Mouse (Mus musculus) gastrocnemius, adult 18-20 months (tissue): Measurements from ENCODE around the gene Adamts8. TPM values are rescaled to one million over a fixed set of nuclear protein-coding genes. Genes with fewer than 3 reads are reported as not detected.

ENCODE experiments used
- DNase-seq: peaks from one replicate; pipeline ENCODE4 v3.0.0; 2021; ENCODE audit warnings: low spot score
- total RNA-seq, 2 experiments: library from RNA; stranded (reverse); gene quantifications; 2 replicates each; pipeline ENCODE4 v1.2.3; 2021

Gene Adamts8
- total RNA-seq, 2 experiments from 2014 or later = 1.1 to 3.7 TPM

DNA sequence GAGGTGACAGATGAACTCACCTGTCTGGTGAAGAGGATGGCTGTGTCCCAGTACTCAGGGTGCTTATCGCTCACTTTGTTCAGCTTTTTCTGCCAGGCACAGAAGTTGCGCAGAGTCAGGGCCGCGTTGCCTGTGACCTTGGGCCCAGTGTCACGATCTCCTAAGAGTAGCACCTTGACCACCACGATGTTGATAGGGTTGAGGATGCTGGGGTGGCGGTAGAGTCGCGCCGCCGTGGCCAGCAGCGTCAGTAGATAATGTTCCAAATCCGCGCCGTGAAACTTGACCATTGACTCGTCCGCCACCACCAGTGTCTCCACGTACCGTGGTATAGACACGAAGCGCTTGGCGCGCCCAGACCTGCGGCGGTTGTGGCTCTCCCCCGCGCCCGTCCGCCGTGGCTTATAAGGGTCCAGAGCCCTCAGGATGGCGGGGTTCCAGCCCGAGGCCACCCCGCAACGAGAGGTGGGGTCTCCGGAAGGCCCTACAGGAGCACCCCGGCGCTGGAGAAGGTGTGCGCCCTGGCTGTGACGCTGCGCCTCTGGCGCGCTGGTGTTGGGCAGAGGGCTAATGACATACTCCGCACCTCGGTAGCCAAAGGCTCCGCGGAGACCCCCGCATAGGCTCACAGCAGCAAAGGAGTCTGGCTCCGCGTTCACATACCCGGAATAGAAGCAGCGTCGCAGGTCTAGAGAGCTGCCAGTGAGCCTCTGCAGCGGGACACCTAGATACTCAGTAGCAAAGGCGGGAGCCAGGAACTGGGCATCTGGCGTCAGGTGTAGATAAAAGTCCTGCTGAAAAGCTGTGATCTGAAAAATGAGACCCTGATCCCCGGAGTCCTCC, 20.9 kb upstream of the Adamts8 start:
- no peak for DNase-seq

DNA sequence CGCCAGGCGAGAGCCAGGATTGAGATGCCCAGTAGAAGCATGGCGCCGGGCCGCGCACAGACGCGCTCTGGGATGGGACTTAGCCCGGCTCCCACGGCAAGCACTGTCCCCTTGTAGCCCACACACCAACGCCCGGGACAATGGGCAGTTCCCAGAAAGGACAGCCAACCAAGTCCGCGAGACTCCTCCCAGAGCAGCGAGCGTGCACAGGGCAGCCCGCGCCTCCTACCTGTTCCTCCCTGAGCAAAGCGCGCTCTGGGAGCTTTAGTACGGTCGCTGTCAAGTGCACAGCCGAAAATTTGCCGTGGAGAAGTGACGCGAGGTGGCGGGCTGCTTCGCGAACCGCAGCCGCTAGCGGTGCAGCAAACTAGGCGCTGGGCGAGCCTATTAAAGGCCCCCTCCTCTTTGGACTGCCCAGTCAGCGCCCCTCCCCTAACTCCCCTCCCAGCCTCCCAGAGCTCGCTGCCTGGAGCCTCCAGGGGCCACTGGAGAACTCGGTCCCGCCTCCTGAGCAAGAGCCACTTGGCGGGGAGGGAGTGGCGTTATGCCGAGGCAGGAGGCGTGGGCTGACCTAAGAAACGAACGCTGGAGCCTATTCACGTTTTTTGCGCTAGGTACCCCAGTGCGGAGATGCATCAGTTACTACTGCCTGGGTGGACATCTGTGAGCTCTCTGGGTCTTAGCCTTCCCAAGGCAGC, 20.0 kb upstream of the Adamts8 start, which contains the start of gene Adamts15:
Gene Adamts15, minus strand, starts transcription at position 256 of the 698 bp plus-strand sequence.
- DNase-seq = peak; percentile 73

DNA sequence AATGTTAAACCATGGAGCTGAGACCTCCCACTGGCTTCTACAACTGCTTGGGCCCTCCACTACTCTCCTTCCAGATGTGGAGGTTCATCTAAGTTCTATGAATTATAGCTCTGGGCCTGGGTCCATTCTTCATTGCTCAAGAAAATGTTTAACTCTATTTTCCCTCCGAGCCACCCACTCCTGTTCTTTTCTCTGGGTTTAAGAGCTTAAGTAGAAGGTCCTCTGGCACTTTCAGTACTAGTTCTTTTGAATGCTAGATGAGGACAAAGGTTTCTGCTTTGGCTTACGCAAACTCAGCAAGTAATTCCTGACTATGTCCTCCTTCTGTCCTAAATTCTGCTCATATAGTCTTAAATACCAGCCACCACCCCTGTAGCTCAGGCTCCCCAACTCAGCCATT, 13.6 kb upstream of the Adamts8 start:
- DNase-seq = no peak

DNA sequence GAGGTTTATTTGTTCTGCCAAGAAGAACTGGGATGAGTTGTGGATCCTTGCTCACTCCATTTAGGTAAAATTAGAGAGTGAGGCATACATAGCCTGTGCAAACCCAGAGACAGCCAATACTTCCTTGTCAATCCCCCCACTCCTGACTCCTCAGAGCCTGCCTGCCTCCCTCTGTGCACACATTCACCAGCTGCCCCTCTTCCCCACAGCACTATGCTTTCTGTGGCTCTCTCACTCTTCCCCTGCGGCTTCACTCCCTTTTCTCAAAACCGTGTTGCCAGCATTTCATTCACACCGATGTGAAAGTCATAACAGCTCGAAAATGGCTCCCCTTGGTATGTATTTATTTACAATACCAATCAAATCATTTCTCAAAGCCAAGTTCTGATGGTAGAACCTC, 10.0 kb upstream of the Adamts8 start:
- DNase-seq = no peak

DNA sequence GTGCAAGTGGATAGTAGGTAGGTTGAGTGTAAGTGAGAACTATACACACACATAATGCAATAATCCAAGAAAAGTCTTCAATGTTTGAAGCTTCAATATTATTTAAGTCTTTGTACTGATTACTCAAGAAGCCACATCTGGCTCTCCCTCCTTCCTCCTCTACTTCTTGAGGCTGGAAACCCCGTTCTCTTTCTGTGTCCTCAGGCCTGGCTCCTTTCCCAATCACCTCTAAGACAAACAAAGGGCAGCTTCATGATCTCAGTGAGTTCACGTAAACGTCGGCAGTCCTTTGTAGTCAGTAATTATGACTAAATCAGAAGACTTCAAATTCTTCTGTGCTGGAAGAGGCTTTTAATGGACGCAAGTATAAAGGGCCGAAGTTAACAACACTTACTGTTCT, 7.5 kb upstream of the Adamts8 start:
- no peak for DNase-seq

DNA sequence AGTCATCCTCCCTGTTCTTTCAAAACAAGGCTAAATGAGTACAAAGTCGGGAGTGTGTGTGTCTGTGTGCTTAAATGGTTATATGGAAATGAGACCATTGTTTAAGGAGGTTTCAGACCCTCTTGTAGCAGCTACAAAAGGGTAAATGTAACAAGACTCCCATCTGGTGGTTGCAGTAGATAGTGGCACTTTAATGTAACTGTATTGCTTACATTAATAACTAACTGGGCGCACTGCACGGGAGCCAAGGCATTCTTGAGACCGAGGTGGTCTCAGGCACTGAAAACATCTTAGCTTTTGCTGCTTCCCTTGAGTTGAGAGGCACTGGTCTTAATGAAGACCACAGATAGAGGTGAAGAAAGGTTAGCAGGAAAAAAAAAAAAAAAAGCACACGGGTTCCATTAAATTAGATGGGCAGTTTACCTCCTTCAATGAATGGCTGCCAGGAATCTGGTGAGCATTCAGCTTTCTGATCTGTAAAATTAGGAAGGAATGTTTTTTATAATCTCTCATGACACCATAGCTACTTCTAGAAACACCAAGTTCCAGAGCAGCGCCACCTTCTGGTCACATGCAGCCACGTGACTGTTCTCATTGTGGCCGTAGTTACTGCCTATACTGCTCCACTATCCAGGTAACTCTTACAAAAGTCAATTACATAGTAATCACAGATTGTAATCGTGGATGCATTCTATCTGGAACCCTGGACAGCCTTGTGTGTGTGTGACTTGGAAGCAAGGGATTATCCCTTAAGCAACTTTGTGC, 5.5 kb upstream of the Adamts8 start:
- peak; percentile 52 for DNase-seq

DNA sequence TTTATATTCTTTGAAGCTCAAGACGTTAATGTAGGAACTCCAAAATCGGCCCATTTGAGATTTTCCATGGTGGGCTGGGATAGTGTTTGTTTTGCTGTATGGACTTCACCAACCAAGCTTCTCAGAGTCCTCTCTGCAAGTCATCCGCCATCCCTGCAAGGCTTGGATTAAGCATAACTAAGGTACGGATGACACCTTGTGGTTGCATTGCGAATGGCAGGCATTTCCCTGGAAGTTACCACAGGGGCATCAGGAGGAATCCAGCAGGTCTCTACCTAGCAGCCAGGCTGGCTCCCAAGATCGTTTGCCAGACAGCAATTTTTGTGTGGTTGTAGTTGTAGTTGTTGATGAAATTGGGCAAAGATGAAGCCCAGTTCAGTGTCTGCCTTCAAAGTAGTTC, 2.0 kb upstream of the Adamts8 start:
- peak; percentile 89 for DNase-seq

DNA sequence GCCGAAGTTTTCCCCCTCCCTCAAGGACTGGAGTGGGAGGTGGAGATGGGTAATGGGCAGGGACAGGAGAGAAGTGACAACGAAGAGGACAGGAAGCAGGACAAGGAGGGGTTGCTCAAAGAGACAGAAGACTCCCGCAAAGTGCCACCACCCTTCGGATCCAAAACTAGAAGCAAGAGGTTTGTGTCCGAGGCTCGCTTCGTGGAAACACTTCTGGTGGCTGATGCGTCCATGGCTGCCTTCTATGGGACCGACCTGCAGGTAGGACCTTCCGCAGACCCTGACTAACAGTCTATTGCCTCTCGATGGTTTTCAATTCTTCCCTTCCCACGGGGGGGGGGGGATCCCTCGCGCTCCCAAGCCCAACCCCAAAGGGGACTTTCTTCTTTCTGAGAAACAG, 979 bp downstream of the Adamts8 start:
- no peak for DNase-seq

DNA sequence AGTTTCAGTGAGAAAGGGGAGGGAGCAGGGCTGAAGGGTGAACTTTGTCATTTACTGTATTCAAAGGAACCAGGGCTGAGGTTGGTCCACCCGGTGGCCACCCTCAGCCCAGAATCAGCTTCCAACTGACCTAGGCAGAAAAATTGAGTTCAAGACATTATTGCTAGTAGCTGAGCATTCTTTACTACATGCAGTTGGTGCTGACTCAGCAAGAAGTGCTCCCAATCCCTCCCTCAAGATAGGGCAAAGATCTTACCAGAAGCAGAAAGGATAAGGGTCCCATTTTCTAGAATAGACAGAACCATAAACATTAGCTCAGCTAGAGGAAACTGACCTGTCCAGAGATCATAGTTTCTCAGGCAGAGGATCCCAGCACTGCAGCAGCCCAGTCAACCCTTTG, 1.9 kb downstream of the Adamts8 start:
- DNase-seq = no peak

DNA sequence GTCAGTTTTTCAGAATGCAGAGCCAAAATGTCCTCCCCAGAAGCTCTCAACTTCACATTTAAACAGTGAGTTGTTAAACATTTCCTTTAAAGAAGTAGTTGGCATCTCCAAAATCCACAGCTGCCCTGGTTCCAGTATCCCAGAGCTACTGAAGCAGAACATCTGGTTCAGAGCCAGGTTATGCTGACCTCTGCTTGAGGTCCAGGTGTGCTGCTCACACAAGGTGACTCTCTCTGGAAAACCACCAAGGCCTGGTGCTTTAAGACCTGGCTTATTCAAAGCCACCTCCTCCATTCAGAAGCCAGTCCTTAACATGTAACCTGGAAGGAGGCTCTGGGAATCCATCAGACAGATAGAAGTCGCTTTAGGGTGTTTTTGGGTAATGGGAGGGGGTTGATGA, 2.9 kb downstream of the Adamts8 start:
- no peak for DNase-seq

DNA sequence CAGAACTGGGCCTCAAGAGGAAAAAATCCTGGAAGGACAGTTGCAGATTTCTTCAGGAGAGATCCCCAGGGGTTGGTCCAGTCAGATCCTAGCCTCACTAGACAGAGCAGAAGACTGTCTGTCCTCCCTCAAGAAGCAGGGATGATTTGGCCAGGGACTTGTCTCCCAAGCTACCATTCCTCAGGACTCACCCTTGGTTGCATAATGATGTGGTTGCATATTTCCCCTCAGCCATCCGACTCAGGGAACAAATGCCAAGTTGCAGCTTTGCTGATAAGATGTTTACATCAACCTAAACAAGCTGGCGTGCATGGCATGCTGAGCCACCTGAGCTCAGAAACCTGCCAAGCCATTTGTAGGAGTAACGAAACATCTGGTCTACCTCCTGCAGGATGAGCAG, 7.1 kb downstream of the Adamts8 start:
- no peak for DNase-seq

DNA sequence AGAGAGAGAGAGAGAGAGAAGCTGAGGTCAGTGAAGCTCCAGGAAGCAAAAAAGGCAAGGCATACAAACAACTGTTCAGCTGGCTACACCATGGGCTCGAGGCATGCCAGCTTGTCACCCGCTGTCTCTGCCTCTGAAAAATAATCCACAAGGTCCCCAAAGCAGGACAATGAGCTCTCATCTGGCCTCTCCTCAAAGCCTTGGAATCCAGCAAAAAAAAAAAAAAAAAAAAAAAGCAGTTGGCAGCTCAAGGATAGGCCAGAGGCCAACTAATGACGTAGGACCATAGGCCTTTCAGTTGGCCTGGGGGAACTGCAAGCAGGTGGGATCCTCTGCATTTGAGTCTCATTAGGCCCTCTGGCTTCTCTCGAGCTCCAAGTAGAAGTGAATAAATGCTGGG, 7.6 kb downstream of the Adamts8 start:
- DNase-seq = no peak

DNA sequence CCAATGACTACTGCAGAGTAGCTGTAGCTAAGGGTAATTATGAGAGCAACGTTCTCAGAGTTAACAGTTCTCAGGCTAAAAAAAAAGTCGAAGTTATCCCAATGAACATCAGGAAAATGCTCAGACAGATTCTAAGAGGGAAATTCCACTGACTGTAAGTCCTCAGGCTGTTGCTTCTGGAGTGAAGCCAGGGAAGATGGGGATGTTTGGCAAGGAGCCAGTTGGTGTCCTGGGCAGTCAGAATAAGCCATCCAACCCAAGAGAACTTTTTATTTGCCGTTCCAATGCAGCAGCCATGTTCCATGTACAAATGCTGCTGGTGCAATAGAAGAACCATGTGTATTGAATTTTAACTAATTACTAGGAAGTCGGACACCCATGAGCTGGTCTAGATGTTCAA, 8.2 kb downstream of the Adamts8 start:
- peak; percentile 32 for DNase-seq

DNA sequence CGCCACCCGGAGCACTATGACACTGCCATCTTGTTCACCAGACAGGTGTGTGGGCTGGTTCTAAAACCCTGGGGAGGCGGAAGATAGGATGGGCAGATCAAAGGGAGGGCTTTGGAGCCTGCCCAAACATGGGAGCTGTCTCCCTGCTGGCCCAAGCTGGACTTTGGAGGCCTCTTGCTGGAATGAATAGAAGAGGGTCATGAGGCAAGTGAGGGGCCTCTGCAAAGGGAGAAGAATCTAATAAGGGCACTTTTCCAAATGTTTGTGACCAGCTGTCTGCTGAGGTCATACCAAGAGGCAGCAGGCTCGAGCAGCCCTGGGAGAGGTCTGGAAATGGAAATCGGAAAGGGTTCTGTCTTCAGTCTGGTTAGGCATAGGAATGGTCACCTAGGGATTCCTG, 9.1 kb downstream of the Adamts8 start:
- DNase-seq = no peak

DNA sequence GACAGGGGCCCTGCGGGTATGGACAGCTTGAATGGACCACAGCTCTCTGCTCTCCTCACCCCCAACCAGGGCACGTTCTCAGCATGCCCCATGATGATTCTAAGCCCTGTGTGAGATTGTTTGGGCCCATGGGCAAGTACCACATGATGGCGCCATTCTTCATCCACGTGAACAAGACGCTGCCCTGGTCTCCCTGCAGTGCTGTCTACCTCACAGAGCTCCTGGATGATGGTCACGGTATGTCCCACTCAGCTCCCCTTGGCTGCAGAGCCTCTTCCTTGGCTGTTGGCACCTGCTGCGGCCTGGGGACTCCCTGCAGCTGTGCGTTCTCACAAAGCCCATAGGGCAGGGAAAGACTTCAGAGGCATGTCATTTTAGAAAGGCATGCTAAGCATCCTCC, 10.9 kb downstream of the Adamts8 start:
- no peak for DNase-seq

DNA sequence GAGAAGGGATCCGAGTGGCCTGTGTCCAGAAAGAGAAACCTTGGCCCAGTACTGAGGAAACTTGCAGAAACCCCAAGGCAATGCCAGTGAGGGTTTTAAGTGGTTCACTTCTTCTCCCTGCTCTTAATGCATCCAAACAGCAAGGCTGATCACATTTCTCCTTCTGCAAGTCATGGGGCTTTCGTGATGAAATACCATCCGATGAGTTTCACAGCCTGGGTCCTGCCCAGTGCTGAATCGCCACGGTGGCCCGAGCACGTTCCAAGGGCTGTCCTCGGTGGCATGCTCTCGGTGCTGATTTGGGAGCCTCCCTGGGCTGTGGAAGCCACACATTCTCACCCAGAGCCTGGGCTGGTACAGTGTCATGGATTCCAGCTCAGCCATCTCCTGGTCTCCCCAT, 12.9 kb downstream of the Adamts8 start:
- DNase-seq = peak; percentile 68

DNA sequence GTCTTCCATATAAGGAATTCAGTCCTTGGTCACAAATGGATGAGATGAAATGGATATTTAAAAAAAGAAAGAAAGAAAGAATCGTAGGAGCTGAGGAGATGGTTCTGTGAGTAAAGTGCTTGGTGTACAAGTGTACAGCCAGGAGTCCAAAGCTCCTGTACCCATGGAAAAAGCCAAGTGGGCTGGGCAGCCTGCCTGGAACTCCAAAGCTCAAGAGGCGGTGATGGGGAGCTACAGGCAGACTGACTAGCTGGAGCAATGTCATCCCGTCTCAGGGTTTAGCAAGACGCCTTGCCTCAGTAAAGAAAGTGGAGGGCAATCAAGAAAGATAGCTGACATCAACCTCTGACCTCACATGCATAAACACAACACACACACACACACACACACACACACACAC, 21.4 kb downstream of the Adamts8 start:
- DNase-seq = no peak

DNA sequence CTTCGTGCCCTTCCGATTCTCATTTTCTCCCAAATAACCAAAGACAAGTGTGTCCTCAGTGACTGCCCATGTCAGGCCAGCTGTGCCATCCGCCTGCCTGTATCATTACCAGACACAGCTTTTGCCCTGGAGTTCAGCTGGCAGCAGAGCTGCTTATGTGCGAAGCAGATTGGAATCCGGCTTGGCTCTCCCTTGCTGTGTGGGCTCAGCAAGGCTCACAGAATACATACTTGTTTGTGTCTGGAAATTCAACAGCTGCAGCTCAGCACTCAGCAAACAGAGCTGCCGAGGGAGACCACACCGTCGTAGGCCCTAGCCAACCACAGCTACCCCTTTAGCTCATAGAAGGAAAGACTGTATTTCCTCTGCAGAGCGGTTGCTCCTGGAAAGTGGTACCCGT, 22.3 kb downstream of the Adamts8 start:
- peak; percentile 23 for DNase-seq

DNA sequence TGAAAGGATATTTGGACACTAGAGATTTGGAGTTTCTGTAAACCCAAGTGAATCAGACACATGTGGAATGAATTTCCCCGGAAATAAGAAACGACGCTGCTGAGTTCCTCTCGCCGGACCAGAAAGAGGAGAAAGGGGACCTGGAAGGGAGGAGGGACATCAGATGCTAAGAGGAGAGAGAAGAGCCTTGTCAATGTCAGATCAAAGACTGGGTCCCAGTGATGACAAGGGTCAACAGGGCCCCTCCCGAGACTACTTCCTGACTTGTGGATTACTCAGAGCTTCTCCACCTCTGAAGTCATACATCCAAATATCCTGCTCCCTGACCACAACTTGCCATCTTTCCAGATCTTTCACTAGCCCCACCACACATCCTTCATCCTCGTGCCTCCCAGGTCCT, 24.5 kb downstream of the Adamts8 start:
- DNase-seq = no peak

DNA sequence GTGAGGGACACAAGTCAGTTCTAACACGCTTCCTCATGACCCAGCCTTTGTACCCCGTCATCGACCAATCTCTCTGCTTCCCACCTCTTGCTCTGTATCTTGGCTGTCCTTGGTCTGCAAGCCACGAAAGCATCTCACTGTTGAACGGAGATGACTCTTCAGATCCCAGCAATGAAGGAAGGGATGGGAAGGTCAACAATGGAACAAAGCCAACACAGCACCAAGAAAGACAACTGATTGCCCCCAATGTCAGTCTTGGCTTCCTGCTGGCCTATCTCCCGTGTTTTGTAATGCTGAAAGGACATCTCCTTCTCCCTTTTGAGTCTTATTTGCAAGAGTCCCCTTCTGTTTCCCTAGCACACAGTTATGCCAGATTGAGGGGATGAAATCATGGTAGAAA, 25.8 kb downstream of the Adamts8 start:
- DNase-seq = no peak

DNA sequence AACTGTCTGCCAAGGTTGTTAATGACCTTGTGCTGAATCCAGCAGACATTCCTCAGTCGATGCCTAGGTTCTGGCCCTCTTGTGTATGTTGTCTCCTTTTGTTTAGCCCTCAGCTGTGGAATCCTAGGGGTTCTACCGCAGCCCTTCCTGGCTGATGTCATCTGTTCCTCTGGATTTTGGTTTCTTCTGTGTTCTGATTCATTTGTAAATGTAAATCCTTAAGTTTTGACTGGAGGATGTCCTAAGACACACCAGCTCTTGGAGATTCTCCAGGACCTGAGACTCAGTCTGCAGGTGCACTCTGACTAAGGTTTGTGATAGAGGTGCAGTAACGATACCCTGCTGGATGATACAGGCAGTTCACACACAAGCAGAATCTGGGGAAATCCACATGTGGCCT, 27.6 kb downstream of the Adamts8 start:
- no peak for DNase-seq

DNA sequence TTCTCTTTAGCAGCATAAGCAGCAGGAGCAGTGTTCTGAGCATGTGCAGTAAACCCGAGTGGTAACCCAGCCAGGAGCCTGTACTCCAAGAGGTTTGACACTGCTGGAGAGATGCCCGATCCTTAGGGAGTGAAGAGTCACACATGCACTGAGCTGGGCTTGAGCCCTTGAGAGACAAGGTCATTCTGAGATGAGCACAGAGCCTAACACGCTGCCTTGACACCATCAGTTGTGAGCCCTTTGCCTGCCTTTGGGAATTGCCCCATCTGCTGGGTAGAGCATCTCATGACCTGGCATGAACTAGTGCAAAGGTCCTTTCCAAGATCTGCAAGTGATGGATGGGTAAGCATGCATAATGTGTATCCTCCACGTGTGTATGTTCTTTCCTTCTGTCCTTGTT, 29.6 kb downstream of the Adamts8 start:
- no peak for DNase-seq
